Mouse (Mus musculus): ENCODE results near the gene Fbp1.

DNA sequence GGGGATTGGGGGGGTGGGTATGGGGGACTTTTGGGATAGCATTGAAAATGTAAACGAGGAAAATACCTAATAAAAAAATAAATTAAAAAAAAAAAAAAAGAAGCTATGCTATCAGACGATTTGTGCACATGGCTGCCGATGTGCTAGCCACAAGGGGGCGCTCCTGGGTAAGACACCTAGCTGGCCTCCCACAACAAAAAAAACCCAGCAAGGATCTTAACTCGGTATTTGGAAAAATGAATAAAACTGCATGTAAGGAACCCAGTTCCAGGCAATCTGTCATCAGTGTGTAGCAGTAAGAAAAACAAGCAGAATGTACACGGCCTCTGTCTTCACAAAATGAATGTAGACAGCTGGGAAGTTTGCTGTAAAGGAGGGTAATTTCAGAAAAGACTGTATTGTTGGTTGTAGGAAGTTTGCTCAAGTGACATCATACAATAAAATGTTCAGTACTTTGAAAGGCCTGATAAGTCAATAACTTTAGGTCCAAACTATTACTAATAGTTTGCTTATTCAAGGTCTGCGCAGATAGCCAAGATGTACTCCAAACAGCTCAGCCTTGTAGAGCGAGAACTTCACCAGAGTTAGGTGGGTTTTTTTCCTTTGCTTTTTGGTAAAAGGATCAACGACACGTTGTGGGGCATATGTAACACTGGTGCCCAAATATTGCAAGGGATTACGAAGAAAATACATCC is 31.7 kb upstream of the Fbp1 start:
- TF ChIP-seq CTCF (IDR thresholded peaks at IDR 0.05; ENCODE audit: low read depth) (peak; percentile 83), EP300 (IDR thresholded peaks at IDR 0.05; ENCODE audit: low read depth) (0 out of 2 replicates have a peak, but pooled peaks have one; percentile 6)

Data from liver, postnatal 0 days (tissue).